Mouse (Mus musculus): ENCODE measurements around the gene Emb.

Emb gene

GRCm38 (mm10) chr13:117220501-117221321, 12.4 kb downstream of the Emb start, which contains the start of gene Gm17509:
Gene Gm17509 (minus strand): TSS chr13:117221075.
- no peak for DNase-seq (ENCODE audit: low spot score)

GRCm38 (mm10) chr13:117223125-117223524, 14.8 kb downstream of the Emb start:
- no peak for DNase-seq (ENCODE audit: low spot score)

DNA sequence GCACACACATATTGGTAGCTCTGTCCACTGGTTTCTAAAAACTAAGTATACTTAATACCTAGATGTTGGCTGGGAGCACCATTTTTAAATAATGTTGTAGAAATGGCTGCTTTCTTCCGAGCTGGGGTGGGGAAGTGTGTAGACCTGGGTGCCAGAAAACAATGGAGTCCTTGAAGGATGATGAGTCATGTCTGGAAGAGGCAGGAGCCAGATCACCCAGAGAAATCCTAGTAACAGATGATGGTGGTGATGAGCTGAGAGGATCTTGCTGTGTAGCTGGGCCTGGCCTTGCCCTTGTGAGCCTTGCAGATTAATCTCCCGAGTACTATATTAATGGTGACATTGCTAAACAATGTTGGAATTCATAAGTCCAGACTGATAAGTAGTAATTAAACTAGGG, 16.6 kb downstream of the Emb start:
- DNase-seq (ENCODE audit: low spot score): no peak

- DNase-seq (ENCODE audit: low spot score): no peak
These were observed 17.2 kb downstream of the Emb start for GRCm38 (mm10) chr13:117225561-117225960.

- no peak for DNase-seq (ENCODE audit: low spot score)
These were observed 22.2 kb downstream of the Emb start for GRCm38 (mm10) chr13:117230371-117231110.

GRCm38 (mm10) chr13:117233808-117234207, 25.5 kb downstream of the Emb start:
- DNase-seq (ENCODE audit: low spot score): no peak

GRCm38 (mm10) chr13:117234486-117234885, 26.1 kb downstream of the Emb start:
- DNase-seq (ENCODE audit: low spot score): no peak

DNA sequence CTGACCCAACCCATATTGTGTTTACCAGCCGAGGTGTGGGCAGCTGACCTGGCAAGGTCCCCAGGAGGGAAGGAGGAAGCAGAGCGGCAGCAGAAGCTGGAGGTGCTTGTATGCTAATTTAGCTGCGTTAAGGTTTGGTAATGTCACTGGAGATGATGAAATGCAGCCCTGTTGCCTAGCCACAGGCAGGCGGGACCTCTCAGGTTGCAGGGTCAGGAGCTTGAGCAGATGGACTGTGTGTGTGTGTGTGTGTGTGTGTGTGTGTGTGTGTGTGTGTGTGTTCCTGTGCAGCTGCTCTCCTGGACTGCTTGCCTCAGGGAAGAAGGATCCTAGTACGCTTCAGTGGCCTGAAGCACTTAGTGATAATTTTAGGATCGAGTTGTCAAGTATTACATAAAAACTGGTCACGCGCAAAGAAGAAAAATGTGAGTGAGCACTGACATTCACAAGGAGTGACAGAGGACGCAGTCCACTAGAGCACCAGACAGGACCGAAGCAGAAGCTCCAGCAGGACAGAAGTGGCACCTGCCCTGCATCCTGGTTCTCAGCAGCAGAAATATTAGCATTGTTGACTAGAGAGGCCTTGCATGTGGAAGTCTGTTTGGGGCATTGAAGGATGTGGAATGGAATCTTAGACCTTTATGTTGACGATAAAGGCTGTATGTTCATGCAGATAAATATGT, 27.3 kb downstream of the Emb start:
- no peak for DNase-seq (ENCODE audit: low spot score)

DNA sequence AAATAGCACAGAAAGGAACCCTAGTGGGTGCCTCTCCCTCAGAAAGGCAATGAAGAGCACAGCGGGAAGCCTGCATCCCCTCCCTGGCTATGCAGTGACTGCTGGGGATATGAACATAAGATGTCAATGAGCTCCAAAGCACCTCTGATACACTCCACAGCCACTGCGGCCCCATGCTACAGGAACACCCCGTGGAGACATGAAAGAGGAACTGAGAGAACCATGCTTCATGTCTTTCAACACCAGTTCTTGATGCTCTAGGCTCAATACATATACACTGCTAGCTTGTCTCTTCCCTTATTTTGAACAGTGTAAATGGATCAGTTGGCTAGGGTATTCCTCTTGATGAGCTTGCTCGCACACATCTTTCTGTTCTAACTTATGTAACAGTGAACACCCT, 28.8 kb downstream of the Emb start:
- DNase-seq (ENCODE audit: low spot score): no peak

- DNase-seq (ENCODE audit: low spot score): no peak
These were observed 33.7 kb downstream of the Emb start for GRCm38 (mm10) chr13:117242063-117242462.

GRCm38 (mm10) chr13:117242621-117243020, 34.3 kb downstream of the Emb start:
- no peak for DNase-seq (ENCODE audit: low spot score)

DNA sequence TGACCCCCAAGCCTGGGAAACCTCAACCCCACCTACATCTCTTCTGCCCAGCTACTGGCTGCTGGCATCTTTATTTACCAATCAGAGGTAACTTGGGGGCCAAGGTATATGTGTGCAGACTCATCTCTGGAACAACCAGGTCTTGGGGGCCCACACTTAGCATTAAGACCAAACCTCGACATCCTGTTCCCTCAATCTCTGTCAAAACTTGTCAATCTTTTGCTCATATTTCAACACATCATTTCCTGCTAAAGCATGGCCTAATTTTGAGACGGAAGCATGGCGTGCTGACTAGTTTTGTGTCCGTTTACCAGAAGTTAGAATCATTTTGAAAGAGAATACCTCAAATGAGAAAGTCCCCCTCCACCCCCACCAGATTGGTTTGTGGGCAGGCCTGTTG, 52.4 kb downstream of the Emb start:
- DNase-seq (ENCODE audit: low spot score): no peak

DNA sequence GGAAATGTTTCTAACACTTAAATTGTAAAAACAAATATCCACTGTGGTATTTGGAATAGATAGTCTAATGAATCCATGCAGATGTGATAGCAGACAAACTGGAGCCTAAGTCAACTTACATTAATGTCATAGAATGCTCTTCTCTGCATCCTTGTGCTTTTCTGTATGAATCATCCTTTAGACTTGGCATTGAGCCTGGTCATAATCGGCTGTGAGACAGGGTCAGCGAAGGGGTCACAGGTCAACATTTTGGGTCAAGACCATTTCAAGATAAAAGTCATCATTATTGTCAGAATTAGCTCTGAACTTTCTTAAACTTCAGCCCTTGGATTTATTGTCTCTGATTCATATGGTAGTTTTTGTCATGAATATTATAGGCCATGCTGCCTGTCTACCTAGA, 57.8 kb downstream of the Emb start:
- no peak for DNase-seq (ENCODE audit: low spot score)

GRCm38 (mm10) chr13:117267963-117268362, 59.6 kb downstream of the Emb start:
- DNase-seq (ENCODE audit: low spot score): no peak

DNA sequence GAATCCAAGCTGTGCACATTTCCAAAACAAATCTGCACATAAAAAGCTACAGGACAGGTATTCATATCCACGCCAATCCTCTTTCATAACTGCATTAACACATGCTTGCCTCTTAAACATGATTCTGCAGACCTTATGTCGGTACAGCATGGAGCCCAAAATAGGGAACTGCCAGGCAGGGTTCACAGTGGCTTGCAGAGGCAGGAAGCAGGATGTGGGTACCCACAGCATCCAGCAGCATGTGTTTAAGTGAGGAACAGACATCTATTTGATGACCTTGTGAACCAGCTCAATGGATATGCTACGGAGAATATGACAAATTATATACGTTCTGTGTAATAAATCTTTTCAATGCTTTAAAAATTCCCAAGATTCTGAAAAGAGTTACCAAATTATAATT, 75.7 kb downstream of the Emb start:
- DNase-seq (ENCODE audit: low spot score): no peak

DNA sequence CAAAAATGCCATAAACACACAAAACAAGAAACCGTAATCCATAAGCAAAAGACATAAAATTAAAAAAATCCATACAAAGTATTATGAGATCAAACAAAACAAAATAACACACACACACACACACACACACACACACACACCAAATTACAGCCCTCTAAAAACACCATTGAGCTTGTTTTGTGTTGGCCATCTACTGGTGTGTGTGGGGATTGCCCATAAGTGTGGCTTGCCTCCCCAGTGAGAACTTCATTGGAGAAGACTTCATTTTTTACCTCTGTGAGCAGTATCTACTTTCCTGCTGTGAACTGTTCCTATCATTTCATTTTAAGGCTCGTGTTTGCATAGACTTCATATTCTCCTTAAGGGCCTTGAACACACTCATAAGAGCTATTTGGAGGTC, 78.6 kb downstream of the Emb start:
- no peak for DNase-seq (ENCODE audit: low spot score)

DNA sequence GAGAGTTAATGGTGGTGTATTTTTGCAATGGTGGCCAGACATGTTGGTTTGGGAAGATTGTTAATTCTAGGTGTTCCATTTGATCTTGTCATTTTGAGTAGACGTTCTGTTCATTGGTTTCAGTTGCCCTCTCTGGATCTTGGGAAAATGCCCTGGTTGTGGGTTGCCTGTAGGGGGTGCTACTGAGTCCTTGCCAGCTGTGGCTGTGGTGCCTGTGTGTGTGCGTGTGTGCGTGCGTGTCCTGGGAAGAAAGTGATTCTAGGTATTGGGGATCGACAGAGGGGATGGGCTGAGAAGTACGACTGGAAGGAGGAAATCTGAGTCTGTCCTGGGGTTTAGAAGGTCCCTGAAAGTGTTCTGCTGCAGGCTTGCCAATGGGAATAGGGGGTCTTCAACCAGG, 79.1 kb downstream of the Emb start:
- DNase-seq (ENCODE audit: low spot score): no peak

DNA sequence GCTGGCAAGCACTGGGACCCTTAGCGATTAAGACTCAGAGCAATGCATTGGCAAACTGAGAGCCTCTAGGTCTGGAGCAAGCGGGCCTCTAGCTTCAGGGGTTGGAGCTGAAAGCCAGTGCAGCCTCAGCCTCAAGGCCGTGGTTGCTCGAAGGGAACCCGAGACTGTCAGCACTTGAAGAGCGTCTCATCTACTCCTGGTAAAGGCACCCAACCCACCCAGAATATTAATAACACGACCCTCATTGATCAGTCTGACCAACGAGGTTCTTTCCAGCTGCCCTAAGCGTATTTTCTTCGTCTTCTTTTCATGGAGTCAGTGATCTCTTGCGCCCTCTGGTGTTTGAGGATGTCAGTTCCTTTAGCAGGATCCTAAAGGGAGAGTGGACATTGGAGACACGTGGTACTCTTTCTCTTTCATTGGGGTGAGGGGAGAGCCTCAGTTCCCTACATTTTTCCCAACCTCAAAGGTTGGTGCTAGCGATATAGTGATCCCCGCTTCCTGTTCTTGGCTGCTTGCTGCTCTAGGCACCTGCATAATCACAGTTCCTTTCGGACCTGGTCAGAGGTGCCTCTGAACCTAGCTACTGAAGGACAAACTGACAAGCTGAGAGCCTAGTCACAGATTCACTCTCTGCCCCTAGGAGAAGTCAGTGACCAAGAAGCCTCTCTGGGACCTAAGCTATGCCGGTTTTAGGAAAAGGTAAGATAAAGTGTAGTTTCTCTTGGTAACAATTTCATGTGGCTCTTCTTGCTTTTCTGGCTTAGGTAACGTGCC, 81.3 kb downstream of the Emb start:
- DNase-seq (ENCODE audit: low spot score): no peak

GRCm38 (mm10) chr13:117311446-117312225, 103.3 kb downstream of the Emb start:
- peak; percentile 29 for DNase-seq (ENCODE audit: low spot score)
